Mouse (Mus musculus): ENCODE measurements at regions not wholly inside any gene's neighbourhood (a gene's known extent, or its start where the extent isn't known, plus 50 kb on each side); places are given as distances from the start of the nearest gene placed in this dataset.
"Not testable (repeated sequence)": the region's sequence is repeated elsewhere in the genome, so short reads cannot be mapped to it uniquely, and the experiment has no call there.

DNA sequence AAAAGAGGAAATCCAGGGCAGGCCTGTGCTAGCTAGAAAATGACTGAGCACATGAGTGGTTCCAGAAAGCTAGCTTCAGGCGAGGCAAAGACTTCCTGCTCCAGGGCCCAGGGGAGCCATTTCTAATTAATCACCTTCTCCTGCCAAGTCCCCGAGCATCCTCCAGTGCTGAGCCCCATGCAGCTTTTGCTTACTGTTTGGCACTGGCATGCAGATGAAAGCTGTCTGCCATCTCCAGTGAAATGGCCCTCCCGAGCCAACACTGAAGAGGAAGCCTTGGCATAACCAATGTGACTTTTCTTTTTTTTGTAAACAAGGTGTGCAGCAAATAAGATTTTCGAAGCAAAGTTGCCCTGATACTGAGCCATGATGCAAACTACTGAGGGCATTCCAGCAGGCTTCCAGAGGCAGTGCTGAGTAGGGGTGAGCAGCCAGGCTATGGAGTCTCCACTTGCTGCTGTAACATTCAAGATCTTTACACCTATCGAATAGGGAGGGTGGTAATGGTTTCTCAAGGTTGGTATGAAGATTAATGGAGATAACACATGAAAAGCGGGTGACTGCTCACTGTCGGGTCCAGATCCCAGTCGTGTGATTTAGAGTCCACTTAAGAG is 125.4 kb upstream of the Immp2l start:
- no peak for DNase-seq

DNA sequence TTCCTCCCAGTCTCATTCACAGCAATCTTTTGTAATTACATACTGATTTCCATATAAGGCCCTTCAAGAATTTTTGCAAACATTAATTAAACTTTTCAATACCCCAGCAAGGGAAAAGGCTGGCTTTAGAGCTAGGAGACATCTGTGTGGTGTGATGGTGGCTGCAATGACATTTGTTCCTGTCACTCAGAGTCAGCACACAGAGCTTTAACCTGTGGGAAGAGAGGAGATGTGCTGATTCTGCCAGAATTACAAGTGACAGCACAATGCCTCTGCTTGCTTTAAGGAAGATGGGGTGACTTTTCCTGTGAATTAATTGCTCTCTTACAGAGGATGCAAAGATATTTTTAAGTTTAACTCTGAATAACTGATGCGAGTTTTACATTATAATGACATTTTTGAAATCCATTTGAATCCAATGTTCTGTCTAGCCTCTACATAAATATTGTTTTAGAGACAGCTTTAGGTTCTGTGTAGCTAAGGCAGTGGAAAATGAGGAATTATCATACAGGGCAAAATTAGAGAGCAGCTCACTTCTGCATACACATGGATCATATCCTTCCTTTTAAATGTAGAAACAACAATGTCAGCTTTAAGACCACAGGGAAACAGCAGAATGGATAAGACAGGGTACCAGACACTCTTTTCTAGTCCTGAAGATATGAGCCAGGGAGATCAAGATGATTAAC is 118.1 kb upstream of the Immp2l start:
- no peak for DNase-seq

DNA sequence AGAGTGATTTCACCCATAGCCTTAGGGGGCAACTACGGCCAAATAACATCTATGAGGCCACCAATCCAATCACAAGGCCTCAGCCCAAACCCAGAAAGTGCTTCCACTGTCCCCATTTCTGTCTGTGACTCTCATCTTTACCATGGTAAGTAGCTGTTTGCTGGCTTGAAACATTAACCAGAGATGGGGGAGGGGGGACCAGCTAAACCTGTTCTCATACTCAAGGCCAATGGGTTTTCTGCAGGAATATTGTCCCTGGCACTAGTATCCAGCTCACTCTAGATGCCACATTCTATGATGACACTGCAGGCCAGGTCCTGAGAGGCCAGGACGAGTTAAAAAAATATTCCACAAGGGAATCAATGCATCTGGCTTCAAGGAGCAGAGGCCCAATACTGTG is 117.1 kb upstream of the Immp2l start:
- DNase-seq: no peak

DNA sequence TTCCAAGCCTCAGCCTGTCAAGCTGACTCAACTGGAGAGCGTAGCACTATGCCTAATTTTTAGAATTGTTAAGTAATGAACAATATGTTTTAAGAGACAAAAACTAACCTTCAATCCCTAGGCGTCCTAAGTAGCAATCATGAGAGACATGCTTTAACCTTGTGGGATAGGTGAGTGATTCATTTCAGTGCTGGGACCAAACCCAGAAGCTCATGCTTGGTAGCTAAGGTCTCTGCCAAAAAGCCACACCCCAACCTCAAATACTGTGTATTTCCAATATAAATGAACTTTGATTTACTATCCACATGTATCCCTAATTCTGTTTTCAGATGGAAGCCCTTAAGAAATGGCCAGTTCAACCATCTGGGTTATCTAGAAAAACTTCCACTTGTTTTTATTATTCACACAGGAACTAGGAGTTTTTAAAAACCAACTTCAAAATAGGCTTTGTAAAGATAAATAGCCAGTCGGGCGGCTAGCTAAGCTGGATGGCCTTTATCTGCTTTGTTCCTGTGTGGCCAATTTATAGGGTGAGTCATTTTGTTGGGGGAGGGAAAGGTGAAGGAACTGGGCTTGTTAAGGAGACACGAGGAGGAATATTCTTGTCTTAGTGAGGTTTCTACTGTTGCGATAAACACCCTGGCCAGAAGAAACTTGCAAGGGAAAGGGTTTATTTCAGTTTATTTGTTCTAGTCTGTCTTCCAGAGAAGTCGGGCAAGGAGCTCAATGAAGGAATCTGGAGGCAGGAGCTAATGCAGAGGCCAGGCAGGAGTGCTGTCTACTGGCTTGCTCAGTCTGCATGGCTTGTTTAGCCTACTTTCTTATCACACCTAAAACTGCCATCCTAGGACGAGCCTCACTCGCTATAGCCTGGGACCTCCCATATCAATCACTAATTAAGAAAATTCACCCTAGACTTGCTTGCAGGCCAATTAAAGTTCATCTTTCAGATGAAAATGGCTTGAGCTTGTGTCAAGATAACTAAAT is 114.8 kb upstream of the Immp2l start:
- peak; percentile 48 for DNase-seq

DNA sequence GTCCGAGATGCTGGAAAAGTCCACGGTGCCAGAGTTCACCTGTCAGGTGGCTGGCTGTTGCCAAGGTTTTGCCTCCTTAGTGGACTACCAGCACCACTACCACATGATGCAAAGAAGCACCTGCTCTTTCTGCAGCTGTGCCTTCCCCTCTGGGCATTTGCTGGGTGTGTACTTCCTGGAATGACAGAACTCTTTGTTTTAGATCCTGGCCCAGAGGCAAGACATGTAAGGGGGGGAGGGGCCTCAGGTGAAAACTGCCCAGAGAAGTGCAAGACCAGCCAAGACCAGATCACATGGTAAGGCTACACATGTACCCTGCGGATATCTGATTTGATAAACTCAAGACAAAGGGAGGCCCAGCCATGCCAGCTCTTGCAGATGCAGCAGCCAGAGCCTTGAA is 106.4 kb upstream of the Immp2l start:
- DNase-seq: no peak

DNA sequence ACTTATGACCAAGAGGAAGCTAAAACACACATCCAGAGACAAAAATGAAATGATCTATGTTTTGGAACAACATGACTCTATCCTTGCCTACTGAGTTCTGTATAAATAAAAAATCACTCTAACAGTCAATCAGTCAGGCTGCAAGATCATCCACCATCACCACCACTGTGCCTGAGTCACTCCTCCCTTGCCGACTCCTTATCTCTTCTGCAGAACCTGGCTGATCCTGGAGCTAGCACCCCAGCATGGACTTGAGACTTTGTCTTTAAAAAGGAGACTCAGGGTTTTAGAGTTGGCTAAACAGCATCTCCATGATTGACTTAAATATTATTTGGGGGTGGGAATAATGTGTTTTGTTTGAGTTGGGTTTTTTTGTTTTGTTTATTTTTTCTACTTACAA is 101.9 kb upstream of the Immp2l start:
- DNase-seq: no peak

DNA sequence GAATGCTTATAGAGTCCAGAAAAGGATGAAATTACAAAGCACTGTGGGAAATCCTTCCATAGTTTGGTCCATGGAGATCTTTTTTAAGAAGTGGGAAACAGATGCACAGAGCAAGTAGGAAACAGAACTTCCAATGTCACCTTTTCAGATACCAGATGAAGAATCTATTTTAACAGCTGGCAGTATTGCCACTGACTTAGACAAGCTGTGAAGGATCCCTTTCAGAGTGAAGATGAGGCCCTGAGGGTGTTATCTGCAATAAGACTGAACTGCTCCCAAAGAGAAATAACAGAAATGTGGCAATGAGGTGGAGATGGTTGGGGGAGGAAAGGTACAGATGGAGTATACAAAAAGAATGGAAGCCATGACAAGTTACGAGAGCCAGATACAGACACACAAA is 97.2 kb upstream of the Immp2l start:
- DNase-seq: no peak

DNA sequence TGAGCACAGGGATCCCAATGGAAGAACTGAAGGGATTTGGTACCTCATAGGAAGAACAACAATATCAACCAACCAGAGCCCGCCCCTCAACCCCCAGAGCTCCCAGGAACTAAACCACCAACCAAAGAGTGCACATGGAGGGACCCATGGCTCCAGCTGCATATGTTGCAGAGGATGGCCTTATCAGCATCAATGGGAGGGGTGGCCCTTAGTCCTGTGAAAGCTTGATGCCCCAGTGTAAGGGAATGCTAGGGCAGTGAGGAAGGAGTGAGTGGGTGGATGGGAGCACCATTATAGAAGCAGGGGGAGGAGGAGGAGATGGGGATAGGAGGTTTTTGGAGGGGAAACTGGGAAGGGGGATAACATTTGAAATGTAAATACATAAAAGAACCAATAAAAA is 94.5 kb upstream of the Immp2l start:
- DNase-seq: not testable (repeated sequence)

DNA sequence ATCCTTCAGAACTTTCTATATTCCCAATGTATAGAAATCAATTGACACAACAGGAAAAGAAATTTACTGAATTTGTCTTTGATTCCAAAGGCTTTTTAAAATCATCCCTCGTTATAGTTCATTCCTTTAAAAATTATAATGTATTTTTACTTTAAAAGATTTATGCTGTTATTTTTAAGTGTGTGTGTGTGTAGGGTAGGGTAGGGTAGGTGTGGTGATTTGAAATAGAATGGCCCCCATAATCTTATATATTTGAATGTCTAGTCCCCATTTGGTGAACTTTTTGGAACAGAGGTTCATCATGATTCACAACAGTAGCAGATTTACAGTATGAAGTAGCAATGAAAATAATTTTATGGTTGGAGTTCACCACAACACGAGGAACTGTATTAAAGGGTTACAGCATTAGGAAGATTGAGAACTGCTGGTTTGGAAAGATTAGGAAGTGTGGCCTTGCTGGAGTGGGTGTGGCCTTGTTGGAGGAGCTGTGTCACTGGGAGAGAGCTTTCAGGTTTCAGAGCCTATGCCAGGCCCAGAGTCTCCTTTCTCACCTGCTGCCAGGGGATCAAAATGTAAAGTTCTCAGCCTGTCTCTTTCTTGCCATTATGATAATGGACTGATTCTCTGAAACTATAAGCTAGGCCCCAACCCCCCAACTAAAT is 88.7 kb upstream of the Immp2l start:
- no peak for DNase-seq

DNA sequence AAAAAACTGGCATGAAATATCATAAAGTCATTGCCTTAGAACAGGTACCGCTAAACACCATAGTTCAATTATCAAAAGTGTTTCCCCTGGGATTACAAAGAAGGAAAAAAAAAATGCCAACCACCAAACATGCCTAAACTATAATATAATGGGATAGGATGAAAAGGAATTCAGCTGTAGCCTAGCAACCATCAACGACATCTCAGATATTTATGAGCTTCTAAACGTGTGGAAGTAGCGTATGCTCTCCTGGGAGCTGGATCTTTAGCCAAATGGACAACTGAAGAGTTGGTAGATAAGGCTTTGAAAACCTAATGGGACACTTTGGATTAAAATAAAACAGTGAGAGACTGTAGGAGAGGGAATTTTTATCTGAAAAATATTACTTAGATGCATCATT is 86.9 kb upstream of the Immp2l start:
- DNase-seq: no peak

DNA sequence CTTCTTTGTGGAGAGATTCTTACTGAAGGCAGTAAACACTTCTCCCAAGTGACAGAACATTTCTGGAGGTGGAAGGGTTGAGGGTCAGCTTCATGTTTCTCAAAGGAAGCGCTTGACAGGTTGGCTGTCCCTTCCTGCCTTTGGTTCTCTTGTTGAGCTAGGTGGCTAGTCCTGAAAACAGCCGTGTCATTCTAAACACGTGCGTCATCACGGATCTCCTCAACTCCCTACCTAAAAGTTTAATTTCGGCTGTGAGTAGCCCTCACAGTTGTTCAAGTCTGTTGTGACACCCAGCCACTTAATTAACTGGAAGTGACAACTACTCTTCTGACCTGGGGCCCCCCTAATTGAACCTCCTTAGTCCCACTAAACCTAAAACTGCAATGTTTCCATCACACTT is 77.0 kb upstream of the Immp2l start:
- no peak for DNase-seq

DNA sequence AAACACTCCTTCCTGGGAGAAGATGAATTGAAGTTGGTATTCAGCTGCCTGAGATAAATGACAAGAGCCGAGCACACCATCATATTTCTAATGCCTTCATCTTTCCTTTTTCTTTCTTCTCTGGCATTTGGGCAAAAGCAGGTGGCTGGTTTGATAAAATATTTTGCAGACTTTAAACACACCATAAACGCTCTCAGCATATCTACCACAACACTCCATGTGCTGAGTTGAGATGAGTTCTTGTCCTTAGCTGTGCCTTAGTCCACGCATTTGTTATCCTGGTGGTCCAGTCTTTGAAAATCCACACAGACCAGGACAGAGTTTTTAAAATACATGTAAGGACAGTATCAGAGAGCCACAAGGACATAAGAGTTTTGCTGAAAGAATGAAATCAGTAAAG is 74.3 kb upstream of the Immp2l start:
- DNase-seq: no peak

DNA sequence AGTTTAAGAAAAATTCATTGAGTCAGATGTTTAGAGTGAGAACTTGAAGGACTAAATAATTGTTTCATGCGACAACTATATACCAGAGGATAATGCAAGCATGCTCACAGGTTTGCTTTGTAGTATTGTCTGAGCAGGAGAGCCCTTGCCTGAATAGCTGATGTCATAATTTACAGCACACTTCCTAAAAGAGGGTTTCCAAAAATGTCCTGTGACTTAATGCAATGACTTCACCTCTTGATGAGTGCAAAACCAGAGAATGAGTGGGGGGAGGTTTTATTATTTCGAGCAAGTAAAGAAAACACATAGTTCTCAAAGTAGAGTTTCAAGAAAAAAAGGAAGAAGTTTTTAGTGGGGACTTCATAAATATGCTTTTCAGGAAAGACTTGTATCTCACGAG is 65.4 kb upstream of the Immp2l start:
- DNase-seq: no peak

DNA sequence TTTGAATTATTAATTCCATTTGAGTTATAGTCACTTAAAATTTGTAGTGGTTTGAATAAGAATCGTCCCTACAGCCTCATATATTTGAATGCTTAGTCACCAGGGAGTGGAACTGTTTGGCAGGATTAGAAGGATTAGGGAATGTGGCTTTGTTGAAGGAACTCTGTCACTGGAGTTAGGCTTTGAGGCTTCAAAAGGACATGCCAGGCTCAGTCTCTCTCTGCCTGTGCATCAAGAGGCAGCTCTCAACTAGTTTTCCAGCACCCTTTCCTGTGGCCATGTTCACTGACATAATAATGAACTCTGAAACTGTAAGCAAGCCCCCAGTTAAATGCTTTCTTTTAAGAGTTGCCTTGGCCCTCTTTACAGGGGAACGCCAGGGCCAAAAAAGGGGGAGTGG is 58.9 kb upstream of the Immp2l start:
- no peak for DNase-seq

DNA sequence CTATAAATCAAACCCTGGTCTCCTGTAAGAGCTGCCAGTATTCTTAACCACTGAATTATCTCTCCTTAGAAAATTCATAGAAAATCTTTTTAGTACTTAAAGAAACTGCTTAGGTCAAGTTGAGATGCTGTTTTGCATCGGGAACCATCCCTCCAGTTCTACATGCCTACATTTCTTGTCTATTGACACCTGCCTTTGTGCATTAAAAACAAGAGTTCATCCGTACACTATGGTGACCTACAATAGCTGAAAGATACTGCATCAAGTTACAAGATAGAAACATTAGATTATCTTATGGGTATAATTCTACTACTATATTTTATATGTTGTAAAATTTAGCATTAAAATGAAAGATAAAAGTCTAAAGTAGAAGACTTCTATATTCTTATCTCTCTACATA is 57.6 kb upstream of the Immp2l start:
- no peak for DNase-seq

DNA sequence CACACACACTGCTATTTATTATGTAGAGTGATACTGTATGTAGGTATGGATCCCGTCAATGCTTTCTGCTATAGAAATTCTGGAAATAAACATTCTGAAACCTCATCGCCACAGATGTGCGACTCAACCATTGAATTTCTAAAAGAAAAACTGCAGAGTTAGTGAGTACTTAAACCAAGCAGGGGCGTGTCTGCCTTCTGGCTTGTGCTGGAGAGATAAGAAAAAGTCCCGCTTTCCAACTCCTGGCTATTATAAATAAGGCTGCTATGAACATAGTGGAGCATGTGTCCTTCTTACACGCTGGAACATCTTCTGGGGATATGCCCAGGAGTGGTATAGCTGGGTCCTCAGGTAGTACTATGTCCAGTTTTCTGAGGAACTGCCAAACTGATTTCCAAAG is 57.2 kb upstream of the Immp2l start:
- DNase-seq: not testable (repeated sequence)

DNA sequence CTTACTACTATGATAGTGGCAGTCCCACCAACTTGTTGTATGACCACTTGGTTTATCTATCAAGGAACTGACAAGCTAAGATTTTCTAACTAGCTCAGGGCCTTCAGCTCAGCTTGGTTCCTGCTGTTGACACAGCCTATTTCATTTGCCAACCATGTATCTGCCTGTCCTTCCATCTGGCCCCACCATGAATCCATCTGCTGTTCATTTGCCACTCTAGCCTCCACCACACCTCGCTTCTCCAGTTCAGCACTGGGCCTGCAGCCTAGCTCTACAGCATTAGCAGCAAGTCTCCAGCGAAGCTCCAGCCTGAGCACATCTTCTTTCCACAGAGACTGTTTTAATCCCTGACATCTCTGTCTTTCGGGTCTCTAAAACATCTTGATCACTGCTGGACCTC is 51.0 kb upstream of the Immp2l start:
- no peak for DNase-seq
